Mouse (Mus musculus) lung, embryonic 16.5 days (tissue): ENCODE results near the gene Gm1043. TPM values are rescaled to one million over a fixed set of nuclear protein-coding genes. Genes with fewer than 3 reads are reported as not detected.

ENCODE experiments used
- ATAC-seq: fragments of 200-750 bp; cut with Nextera tagmentation; 2 replicates; pipeline ENCODE4 v1.8.0; 2017; ENCODE audit warnings: low read depth, mild to moderate bottlenecking, moderate library complexity
- H3K27ac ChIP-seq: fragments of 300-500 bp; sonication (generic); 2 replicates; pipeline ENCODE4 v1.5.1; 2014; ENCODE audit warnings: mild to moderate bottlenecking, control low read depth, low read length
- H3K27me3 ChIP-seq: fragments of 300-500 bp; sonication (generic); 2 replicates; pipeline ENCODE4 v1.6.1; 2014; ENCODE audit warnings: low read depth, low read length, mixed read lengths; ENCODE audit not compliant: control insufficient read depth, insufficient read depth
- H3K36me3 ChIP-seq: fragments of 300-500 bp; sonication (generic); 2 replicates; pipeline ENCODE4 v1.6.1; 2014; ENCODE audit warnings: low read length; ENCODE audit not compliant: control insufficient read depth, insufficient read depth
- H3K4me1 ChIP-seq: fragments of 300-500 bp; sonication (generic); replicated peaks from 2 replicates; pipeline ENCODE4 v1.6.1; 2014; ENCODE audit warnings: low read length, mixed read lengths; ENCODE audit not compliant: control insufficient read depth, insufficient read depth
- H3K4me2 ChIP-seq: fragments of 300-500 bp; sonication (generic); 2 replicates; pipeline ENCODE4 v1.6.1; 2014; ENCODE audit warnings: low read depth, low read length, control low read depth
- H3K4me3 ChIP-seq: fragments of 300-500 bp; sonication (generic); 2 replicates; pipeline ENCODE4 v1.5.1; 2014; ENCODE audit warnings: mild to moderate bottlenecking, low read length, control low read depth
- H3K9ac ChIP-seq: fragments of 300-500 bp; sonication (generic); 2 replicates; pipeline ENCODE4 v1.6.1; 2014; ENCODE audit warnings: low read length, control low read depth
- H3K9me3 ChIP-seq: fragments of 300-500 bp; sonication (generic); 2 replicates; pipeline ENCODE4 v1.6.1; 2016; ENCODE audit warnings: low read length; ENCODE audit not compliant: control insufficient read depth
- WGBS: fragments of 180-500 bp; shearing (Covaris S2); extraction: QIAGEN DNeasy Blood & Tissue Kit; methylation state at CpG from one replicate; pipeline ENCODE4 v1.1.7; 2014; 5-methylcytosine and 5-hydroxymethylcytosine counted together
- polyA plus RNA-seq: library from polyadenylated mRNA; unstranded; fragments of >200 nt; fragmentation: Nextera tagmentation; extraction: Ambion mirVana; gene quantifications from 2 replicates; pipeline ENCODE4 v1.2.1, GENCODE M21; 2015

Gm1043 gene
- polyA plus RNA-seq, 1 experiment from 2014 or later, result not detected

- WGBS, result 34% methylated on average over 7 of the region's 7 CpGs
- no peak for ATAC-seq
- Histone ChIP-seq H3K36me3 (no peaks in the 10 kb centered on the region), H3K27ac (no peak overlapping the region), H3K4me3 (no peak overlapping the region), H3K4me1 (no peaks in the 10 kb centered on the region), H3K9ac (no peak overlapping the region), H3K27me3 (no peaks in the 10 kb centered on the region), H3K4me2 (no peak overlapping the region), H3K9me3 (peaks cover 4% of the 10 kb centered on the region; the same call in 1 of the 2 replicates)
These were observed 91.9 kb downstream of the Gm1043 start for GRCm38 (mm10) chr5:37177061-37177460.

GRCm38 (mm10) chr5:37178811-37179210 lies 93.6 kb downstream of the Gm1043 start:
- Histone ChIP-seq H3K9ac (no peak overlapping the region), H3K9me3 (peaks cover 4% of the 10 kb centered on the region; the same call in 1 of the 2 replicates), H3K4me2 (no peak overlapping the region), H3K27me3 (no peaks in the 10 kb centered on the region), H3K27ac (no peak overlapping the region), H3K4me3 (no peak overlapping the region), H3K4me1 (no peaks in the 10 kb centered on the region), H3K36me3 (no peaks in the 10 kb centered on the region)
- no peak for ATAC-seq
- WGBS, result 33% methylated on average over 4 of the region's 4 CpGs

- no peak overlapping the region for H3K4me2 ChIP-seq
- ATAC-seq, result no peak
- no peaks in the 10 kb centered on the region for H3K27me3 ChIP-seq
- no peak overlapping the region for H3K4me3 ChIP-seq
- 89% methylated on average over 9 of the region's 9 CpGs for WGBS
- no peaks in the 10 kb centered on the region for H3K4me1 ChIP-seq
- H3K9me3 ChIP-seq, result peaks cover 4% of the 10 kb centered on the region; the same call in 1 of the 2 replicates
- H3K9ac ChIP-seq, result no peak overlapping the region
- H3K27ac ChIP-seq, result no peak overlapping the region
- no peaks in the 10 kb centered on the region for H3K36me3 ChIP-seq
These were observed 94.7 kb downstream of the Gm1043 start for GRCm38 (mm10) chr5:37179872-37180271.

- ATAC-seq, result no peak
- WGBS, result 50% methylated on average over 1 of the region's 1 CpGs
- no peak overlapping the region for H3K27ac ChIP-seq
- H3K4me1 ChIP-seq, result no peaks in the 10 kb centered on the region
- H3K9ac ChIP-seq, result no peak overlapping the region
- no peaks in the 10 kb centered on the region for H3K27me3 ChIP-seq
- H3K36me3 ChIP-seq, result no peaks in the 10 kb centered on the region
- no peak overlapping the region for H3K4me3 ChIP-seq
- H3K9me3 ChIP-seq, result peaks cover 4% of the 10 kb centered on the region; the same call in 1 of the 2 replicates
- H3K4me2 ChIP-seq, result no peak overlapping the region
These were observed 95.5 kb downstream of the Gm1043 start for GRCm38 (mm10) chr5:37180624-37181023.

GRCm38 (mm10) chr5:37184605-37185004 lies 99.4 kb downstream of the Gm1043 start:
- no peak overlapping the region for H3K9ac ChIP-seq
- no peak overlapping the region for H3K4me3 ChIP-seq
- no peak overlapping the region for H3K4me2 ChIP-seq
- ATAC-seq, result no peak
- H3K4me1 ChIP-seq, result no peaks in the 10 kb centered on the region
- H3K27me3 ChIP-seq, result no peaks in the 10 kb centered on the region
- H3K36me3 ChIP-seq, result no peaks in the 10 kb centered on the region
- no peak overlapping the region for H3K27ac ChIP-seq
- WGBS, result 40% methylated on average over 7 of the region's 7 CpGs
- peaks cover 4% of the 10 kb centered on the region; the same call in 1 of the 2 replicates for H3K9me3 ChIP-seq

- no peak for ATAC-seq
- no peak overlapping the region for H3K9ac ChIP-seq
- no peaks in the 10 kb centered on the region for H3K4me1 ChIP-seq
- H3K4me2 ChIP-seq, result no peak overlapping the region
- no peaks in the 10 kb centered on the region for H3K36me3 ChIP-seq
- H3K27ac ChIP-seq, result no peak overlapping the region
- H3K9me3 ChIP-seq, result no peaks in the 10 kb centered on the region
- H3K4me3 ChIP-seq, result no peak overlapping the region
- H3K27me3 ChIP-seq, result peaks cover 4% of the 10 kb centered on the region; the same call in 1 of the 2 replicates
- 84% methylated on average over 5 of the region's 5 CpGs for WGBS
These were observed 105.2 kb downstream of the Gm1043 start for GRCm38 (mm10) chr5:37190378-37190777.

- 54% methylated on average over 8 of the region's 8 CpGs for WGBS
- H3K27me3 ChIP-seq, result peaks cover 7% of the 10 kb centered on the region; the same call in 1 of the 2 replicates
- no peaks in the 10 kb centered on the region for H3K9me3 ChIP-seq
- 0 out of 2 replicates have a peak overlapping the region, but pooled peaks have one; percentile 4 for H3K4me2 ChIP-seq
- H3K9ac ChIP-seq, result no peak overlapping the region
- H3K4me3 ChIP-seq, result no peak overlapping the region
- H3K27ac ChIP-seq, result no peak overlapping the region
- no peak for ATAC-seq
- peaks cover 24% of the 10 kb centered on the region for H3K4me1 ChIP-seq
- no peaks in the 10 kb centered on the region for H3K36me3 ChIP-seq
These were observed 111.0 kb downstream of the Gm1043 start for GRCm38 (mm10) chr5:37196196-37196595.

- 15% methylated on average over 10 of the region's 10 CpGs for WGBS
- Histone ChIP-seq H3K27me3 (peaks cover 7% of the 10 kb centered on the region; the same call in 1 of the 2 replicates), H3K9me3 (no peaks in the 10 kb centered on the region), H3K9ac (no peak overlapping the region), H3K4me1 (peaks cover 24% of the 10 kb centered on the region), H3K4me3 (no peak overlapping the region), H3K27ac (no peak overlapping the region), H3K4me2 (0 out of 2 replicates have a peak overlapping the region, but pooled peaks have one; percentile 4), H3K36me3 (no peaks in the 10 kb centered on the region)
- ATAC-seq, result peak; percentile 77
These were observed 111.6 kb downstream of the Gm1043 start for GRCm38 (mm10) chr5:37196666-37197250.

- WGBS, result 52% methylated on average over 3 of the region's 3 CpGs
These were observed 112.3 kb downstream of the Gm1043 start for GRCm38 (mm10) chr5:37197423-37197822.

More at GRCm38 (mm10) chr5:37197423-37197822, 112.3 kb downstream of the Gm1043 start:
- Histone ChIP-seq H3K9me3 (no peaks in the 10 kb centered on the region), H3K27me3 (peaks cover 6% of the 10 kb centered on the region; the same call in 1 of the 2 replicates), H3K36me3 (no peaks in the 10 kb centered on the region), H3K4me1 (peaks cover 24% of the 10 kb centered on the region), H3K4me3 (no peak overlapping the region), H3K9ac (no peak overlapping the region), H3K4me2 (no peak overlapping the region), H3K27ac (no peak overlapping the region)
- ATAC-seq, result no peak
